ENCODE assay signal across 30 mouse cellular contexts in the genomic region with DNA sequence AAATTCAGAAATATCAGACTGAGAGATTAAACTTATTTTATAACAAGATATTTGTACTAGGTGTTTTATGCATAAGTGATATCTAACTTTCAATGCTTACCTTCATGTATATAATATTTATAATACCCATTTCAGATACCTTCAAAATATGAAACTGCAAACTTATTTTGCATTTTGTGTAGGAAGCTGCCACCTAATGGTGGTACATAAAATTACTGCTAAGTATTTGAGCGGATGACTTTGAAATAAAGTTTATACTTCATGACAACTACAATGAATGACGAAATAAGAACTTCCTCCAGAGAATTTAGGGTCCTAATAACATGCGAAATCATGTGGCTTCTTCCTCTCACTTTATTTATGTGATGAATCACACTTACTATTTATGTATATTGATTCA.
DNase-seq lines count a peak whose midpoint lies in the region; ATAC-seq and TF ChIP-seq lines count a peak whose summit lies in the region.
"Had no signal": no experiment of that assay in that cellular context is flagged by ENCODE, and none has a peak within 500 bp of the region (broad histone marks: within the 10 kb centered on the region; RNA-seq: fewer than 3 reads in every experiment).

No protein-coding gene starts in this region.

- peak; percentile 3 for DNase-seq in embryonic facial prominence, embryonic 14.5 days (ENCODE audit: low spot score)
- DNase-seq in embryonic facial prominence, embryonic 10.5 days (ENCODE audit: low spot score), result no peak
- peak; percentile 36 for DNase-seq in retina, embryonic 14.5 days (ENCODE audit: low spot score)
- no peak for DNase-seq in retina, postnatal 1 day
- DNase-seq in adrenal gland, postnatal 25 days, result no peak
- DNase-seq: adrenal gland, adult 8-10 months; B cell, adult 2 months; cerebellum, adult 11-12 months; cerebellum, postnatal 14 days; gastrocnemius, postnatal 36 days; heart, postnatal 14 days; kidney, adult 2 months; kidney, postnatal 14 days; layer of hippocampus, adult 9-11 months; liver, embryonic 13.5 days; right cerebral cortex, postnatal 14 days; spleen, adult 18-20 months; thymus, adult 2 months had no signal

- H3K4me3 ChIP-seq in embryonic facial prominence, embryonic 14.5 days (ENCODE audit: low read depth, low read length), result no peak overlapping the region
- H3K4me3 ChIP-seq in embryonic facial prominence, embryonic 10.5 days, result no peak overlapping the region
- H3K4me3 ChIP-seq in intestine, postnatal 0 days (ENCODE audit: low read depth, low read length), result no peak overlapping the region
- no peak overlapping the region for H3K4me3 ChIP-seq in intestine, embryonic 16.5 days (ENCODE audit: low read length)
- H3K4me3 ChIP-seq: forebrain, embryonic 12.5 days; limb, embryonic 12.5 days; liver, embryonic 13.5 days; lung, embryonic 15.5 days; midbrain, embryonic 10.5 days; neural tube, embryonic 13.5 days had no signal

- H3K36me3 ChIP-seq in embryonic facial prominence, embryonic 14.5 days (ENCODE audit: control insufficient read depth, insufficient read depth, low read length), result no peaks in the 10 kb centered on the region
- no peaks in the 10 kb centered on the region for H3K36me3 ChIP-seq in embryonic facial prominence, embryonic 10.5 days (replicated peaks)
- H3K36me3 ChIP-seq in intestine, postnatal 0 days (ENCODE audit: control insufficient read depth, insufficient read depth), result no peaks in the 10 kb centered on the region
- no peaks in the 10 kb centered on the region for H3K36me3 ChIP-seq in intestine, embryonic 16.5 days (ENCODE audit: control insufficient read depth, insufficient read depth, low read length)
- H3K36me3 ChIP-seq: forebrain, embryonic 12.5 days; limb, embryonic 12.5 days; liver, embryonic 13.5 days; lung, embryonic 15.5 days; midbrain, embryonic 10.5 days; neural tube, embryonic 13.5 days had no signal

- H3K4me2 ChIP-seq in embryonic facial prominence, embryonic 14.5 days (ENCODE audit: low read depth, low read length), result no peak overlapping the region
- H3K4me2 ChIP-seq in intestine, postnatal 0 days (replicated peaks; ENCODE audit: low read depth), result no peak overlapping the region
- no peak overlapping the region for H3K4me2 ChIP-seq in intestine, embryonic 16.5 days (ENCODE audit: low read depth, low read length)
- H3K4me2 ChIP-seq: forebrain, embryonic 12.5 days; heart, embryonic 11.5 days; limb, embryonic 12.5 days; liver, embryonic 13.5 days; lung, embryonic 15.5 days; neural tube, embryonic 13.5 days had no signal

- no peaks in the 10 kb centered on the region for H3K27me3 ChIP-seq in embryonic facial prominence, embryonic 14.5 days (replicated peaks; ENCODE audit: control insufficient read depth, insufficient read depth, low read length)
- H3K27me3 ChIP-seq in embryonic facial prominence, embryonic 10.5 days (replicated peaks; ENCODE audit: low read depth, poor library complexity, severe bottlenecking), result no peaks in the 10 kb centered on the region
- no peaks in the 10 kb centered on the region for H3K27me3 ChIP-seq in intestine, postnatal 0 days (replicated peaks; ENCODE audit: control insufficient read depth, insufficient read depth, low read length)
- H3K27me3 ChIP-seq in intestine, embryonic 16.5 days (replicated peaks; ENCODE audit: control insufficient read depth, insufficient read depth, low read length), result no peaks in the 10 kb centered on the region
- H3K27me3 ChIP-seq: forebrain, embryonic 12.5 days; limb, embryonic 12.5 days; liver, embryonic 13.5 days; lung, embryonic 15.5 days; neural tube, embryonic 13.5 days; Patski had no signal

- ATAC-seq in embryonic facial prominence, embryonic 14.5 days (ENCODE audit: low read depth), result no peak
- no peak for ATAC-seq in intestine, postnatal 0 days
- ATAC-seq in intestine, embryonic 16.5 days, result no peak
- no peak for ATAC-seq in inflammation-experienced regulatory T-cells, adult 6 months
- ATAC-seq: hindbrain, embryonic 16.5 days; Patski had no signal

- H3K9ac ChIP-seq in embryonic facial prominence, embryonic 14.5 days (ENCODE audit: low read depth, low read length), result no peak overlapping the region
- H3K9ac ChIP-seq in intestine, postnatal 0 days (ENCODE audit: low read depth, low read length), result no peak overlapping the region
- H3K9ac ChIP-seq in intestine, embryonic 16.5 days (ENCODE audit: low read depth, low read length), result no peak overlapping the region
- H3K9ac ChIP-seq: forebrain, embryonic 12.5 days; limb, embryonic 12.5 days; liver, embryonic 13.5 days; lung, embryonic 15.5 days; neural tube, embryonic 13.5 days had no signal

- no peaks in the 10 kb centered on the region for H3K4me1 ChIP-seq in embryonic facial prominence, embryonic 14.5 days (ENCODE audit: control insufficient read depth, insufficient read depth, low read length)
- no peaks in the 10 kb centered on the region for H3K4me1 ChIP-seq in embryonic facial prominence, embryonic 10.5 days
- H3K4me1 ChIP-seq in intestine, postnatal 0 days (replicated peaks; ENCODE audit: control insufficient read depth, insufficient read depth, low read length), result no peaks in the 10 kb centered on the region
- no peaks in the 10 kb centered on the region for H3K4me1 ChIP-seq in intestine, embryonic 16.5 days (ENCODE audit: control insufficient read depth, insufficient read depth, low read length)
- H3K4me1 ChIP-seq: forebrain, embryonic 12.5 days; limb, embryonic 12.5 days; liver, embryonic 13.5 days; lung, embryonic 15.5 days; midbrain, embryonic 10.5 days; neural tube, embryonic 13.5 days had no signal

- WGBS in embryonic facial prominence, embryonic 14.5 days, result 59% methylated on average over 3 of the region's 3 CpGs
- WGBS in embryonic facial prominence, embryonic 10.5 days, result 79% methylated on average over 3 of the region's 3 CpGs
- WGBS in intestine, postnatal 0 days, result 63% methylated on average over 3 of the region's 3 CpGs
- WGBS in intestine, embryonic 16.5 days, result 63% methylated on average over 3 of the region's 3 CpGs

- peak; percentile 30; the same call in 1 of the 2 replicates for TF ChIP-seq CTCF in intestine, postnatal 0 days (IDR thresholded peaks at IDR 0.05; ENCODE audit: low read depth)

- H3K27ac ChIP-seq in embryonic facial prominence, embryonic 14.5 days (replicated peaks; ENCODE audit: low read depth, low read length), result no peak overlapping the region
- no peak overlapping the region for H3K27ac ChIP-seq in embryonic facial prominence, embryonic 10.5 days (replicated peaks)
- H3K27ac ChIP-seq in intestine, postnatal 0 days (ENCODE audit: low read depth, low read length), result no peak overlapping the region
- H3K27ac ChIP-seq in intestine, embryonic 16.5 days (ENCODE audit: low read length), result no peak overlapping the region
- H3K27ac ChIP-seq: forebrain, embryonic 12.5 days; limb, embryonic 12.5 days; liver, embryonic 13.5 days; lung, embryonic 15.5 days; macrophage; midbrain, embryonic 10.5 days; neural tube, embryonic 13.5 days had no signal

- H3K9me3 ChIP-seq in embryonic facial prominence, embryonic 14.5 days (ENCODE audit: control insufficient read depth, low read length), result no peaks in the 10 kb centered on the region
- H3K9me3 ChIP-seq in embryonic facial prominence, embryonic 10.5 days, result no peaks in the 10 kb centered on the region
- H3K9me3 ChIP-seq in intestine, postnatal 0 days (ENCODE audit: control insufficient read depth), result no peaks in the 10 kb centered on the region
- H3K9me3 ChIP-seq in intestine, embryonic 16.5 days (ENCODE audit: control insufficient read depth, low read length), result no peaks in the 10 kb centered on the region
- H3K9me3 ChIP-seq: forebrain, embryonic 12.5 days; limb, embryonic 12.5 days; liver, embryonic 13.5 days; lung, embryonic 15.5 days; midbrain, embryonic 10.5 days; neural tube, embryonic 13.5 days had no signal

Comparison
In these comparisons a context has a peak if more than half of its experiments do, and no peak if none do; other contexts are left out.
1. DNase-seq: peak in embryonic facial prominence, embryonic 14.5 days (single experiment) and retina, embryonic 14.5 days (single experiment); none in embryonic facial prominence, embryonic 10.5 days (single experiment), retina, postnatal 1 day (single experiment) and adrenal gland, postnatal 25 days (single experiment).